Mouse (Mus musculus): ENCODE data around the gene Pate2. TPM values are rescaled to one million over a fixed set of nuclear protein-coding genes. Genes with fewer than 3 reads are reported as not detected.

The Pate2 gene
- polyA plus RNA-seq, 1 experiment: 0.13 TPM

GRCm38 (mm10) chr9:35529141-35529540 lies 40.9 kb upstream of the Pate2 start:
- no peaks in the 10 kb centered on the region for H3K4me1 ChIP-seq (ENCODE audit: control insufficient read depth, insufficient read depth, insufficient read length, low read length)
- no peaks in the 10 kb centered on the region for H3K36me3 ChIP-seq (ENCODE audit: control insufficient read depth, insufficient read depth, low read length)
- WGBS: 64% methylated on average over 3 of the region's 3 CpGs
- H3K27me3 ChIP-seq (ENCODE audit: control insufficient read depth, insufficient read depth, low read length): no peaks in the 10 kb centered on the region
- H3K4me3 ChIP-seq (ENCODE audit: low read depth, low read length): no peak overlapping the region
- H3K27ac ChIP-seq (ENCODE audit: insufficient read depth, low read depth, low read length): no peak overlapping the region
- TF ChIP-seq POLR2A (IDR thresholded peaks at IDR 0.05; ENCODE audit: low read depth, low read length) (no peak), CTCF (IDR thresholded peaks at IDR 0.05; ENCODE audit: extremely low read depth, insufficient read length, insufficient replicate concordance, low read depth, low read length) (no peak)

DNA sequence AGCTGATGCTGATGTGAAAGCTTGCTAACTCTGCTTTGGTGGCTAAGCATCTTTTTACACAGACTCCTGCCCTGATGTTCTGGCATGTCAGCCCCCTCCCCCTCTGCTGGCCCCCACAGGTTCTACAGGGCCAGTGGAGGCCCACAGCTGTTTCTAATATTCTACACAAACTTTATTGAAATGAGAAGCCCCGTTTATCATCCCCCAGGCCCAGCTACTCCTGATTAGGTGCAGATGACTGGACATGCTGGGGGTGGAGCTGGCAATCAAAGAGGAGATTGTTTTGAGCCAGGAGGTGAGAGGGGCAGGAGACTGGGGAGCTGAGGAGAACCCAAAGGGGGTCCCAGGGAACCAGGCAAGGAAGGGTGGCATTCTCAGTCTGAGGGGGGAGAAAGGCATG lies 40.3 kb upstream of the Pate2 start:
- TF ChIP-seq CTCF (IDR thresholded peaks at IDR 0.05; ENCODE audit: extremely low read depth, insufficient read length, insufficient replicate concordance, low read depth, low read length): no peak

GRCm38 (mm10) chr9:35533266-35533665 lies 36.8 kb upstream of the Pate2 start:
- Histone ChIP-seq H3K36me3 (ENCODE audit: control insufficient read depth, insufficient read depth, low read length) (no peaks in the 10 kb centered on the region), H3K27ac (ENCODE audit: insufficient read depth, low read depth, low read length) (no peak overlapping the region), H3K4me3 (ENCODE audit: low read depth, low read length) (no peak overlapping the region), H3K4me1 (ENCODE audit: control insufficient read depth, insufficient read depth, insufficient read length, low read length) (peaks cover 2% of the 10 kb centered on the region; the same call in 1 of the 2 replicates), H3K27me3 (ENCODE audit: control insufficient read depth, insufficient read depth, low read length) (no peaks in the 10 kb centered on the region)
- WGBS: 81% methylated on average over 9 of the region's 9 CpGs
- TF ChIP-seq CTCF (IDR thresholded peaks at IDR 0.05; ENCODE audit: extremely low read depth, insufficient read length, insufficient replicate concordance, low read depth, low read length) (no peak), POLR2A (IDR thresholded peaks at IDR 0.05; ENCODE audit: low read depth, low read length) (no peak)

More for the DNA sequence above, 40.3 kb upstream of the Pate2 start:
- H3K36me3 ChIP-seq (ENCODE audit: control insufficient read depth, insufficient read depth, low read length): no peaks in the 10 kb centered on the region
- 9% methylated on average over 1 of the region's 1 CpGs for WGBS
- no peak overlapping the region for H3K27ac ChIP-seq (ENCODE audit: insufficient read depth, low read depth, low read length)
- H3K27me3 ChIP-seq (ENCODE audit: control insufficient read depth, insufficient read depth, low read length): no peaks in the 10 kb centered on the region
- no peaks in the 10 kb centered on the region for H3K4me1 ChIP-seq (ENCODE audit: control insufficient read depth, insufficient read depth, insufficient read length, low read length)
- H3K4me3 ChIP-seq (ENCODE audit: low read depth, low read length): no peak overlapping the region

DNA sequence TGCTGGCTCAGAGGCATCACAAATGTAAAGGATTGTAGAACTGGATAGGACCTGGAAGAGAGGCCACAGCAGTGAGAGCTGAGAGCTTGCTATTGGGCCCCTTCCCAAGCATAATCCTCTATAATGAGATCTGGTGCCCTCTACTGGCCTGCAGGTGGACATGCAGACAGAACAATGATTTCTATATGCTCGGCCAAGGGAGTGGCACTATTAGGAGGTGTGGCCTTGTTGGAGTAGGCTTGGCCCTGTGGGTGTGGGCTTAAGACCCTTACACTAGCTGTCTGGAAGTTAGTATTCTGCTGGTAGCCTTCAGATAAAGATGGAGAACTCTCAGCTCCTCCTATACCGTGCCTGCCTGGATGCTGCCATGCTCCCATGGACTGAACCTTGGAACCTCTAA lies 35.0 kb upstream of the Pate2 start:
- WGBS: 6% methylated on average over 2 of the region's 2 CpGs
- no peaks in the 10 kb centered on the region for H3K36me3 ChIP-seq (ENCODE audit: control insufficient read depth, insufficient read depth, low read length)
- peaks cover 2% of the 10 kb centered on the region; the same call in 1 of the 2 replicates for H3K4me1 ChIP-seq (ENCODE audit: control insufficient read depth, insufficient read depth, insufficient read length, low read length)
- no peaks in the 10 kb centered on the region for H3K27me3 ChIP-seq (ENCODE audit: control insufficient read depth, insufficient read depth, low read length)
- H3K27ac ChIP-seq (ENCODE audit: insufficient read depth, low read depth, low read length): no peak overlapping the region
- TF ChIP-seq POLR2A (IDR thresholded peaks at IDR 0.05; ENCODE audit: low read depth, low read length) (no peak), CTCF (IDR thresholded peaks at IDR 0.05; ENCODE audit: extremely low read depth, insufficient read length, insufficient replicate concordance, low read depth, low read length) (peak; percentile 84; the same call in 1 of the 2 replicates)
- no peak overlapping the region for H3K4me3 ChIP-seq (ENCODE audit: low read depth, low read length)

- no peak for TF ChIP-seq POLR2A (IDR thresholded peaks at IDR 0.05; ENCODE audit: low read depth, low read length)
- TF ChIP-seq CTCF (IDR thresholded peaks at IDR 0.05; ENCODE audit: extremely low read depth, insufficient read length, insufficient replicate concordance, low read depth, low read length): no peak
- H3K4me3 ChIP-seq (ENCODE audit: low read depth, low read length): no peak overlapping the region
- H3K4me1 ChIP-seq (ENCODE audit: control insufficient read depth, insufficient read depth, insufficient read length, low read length): peaks cover 2% of the 10 kb centered on the region; the same call in 1 of the 2 replicates
- no peaks in the 10 kb centered on the region for H3K36me3 ChIP-seq (ENCODE audit: control insufficient read depth, insufficient read depth, low read length)
- 53% methylated on average over 4 of the region's 4 CpGs for WGBS
- no peak overlapping the region for H3K27ac ChIP-seq (ENCODE audit: insufficient read depth, low read depth, low read length)
- no peaks in the 10 kb centered on the region for H3K27me3 ChIP-seq (ENCODE audit: control insufficient read depth, insufficient read depth, low read length)
Measured at GRCm38 (mm10) chr9:35535876-35536275, 34.2 kb upstream of the Pate2 start.

DNA sequence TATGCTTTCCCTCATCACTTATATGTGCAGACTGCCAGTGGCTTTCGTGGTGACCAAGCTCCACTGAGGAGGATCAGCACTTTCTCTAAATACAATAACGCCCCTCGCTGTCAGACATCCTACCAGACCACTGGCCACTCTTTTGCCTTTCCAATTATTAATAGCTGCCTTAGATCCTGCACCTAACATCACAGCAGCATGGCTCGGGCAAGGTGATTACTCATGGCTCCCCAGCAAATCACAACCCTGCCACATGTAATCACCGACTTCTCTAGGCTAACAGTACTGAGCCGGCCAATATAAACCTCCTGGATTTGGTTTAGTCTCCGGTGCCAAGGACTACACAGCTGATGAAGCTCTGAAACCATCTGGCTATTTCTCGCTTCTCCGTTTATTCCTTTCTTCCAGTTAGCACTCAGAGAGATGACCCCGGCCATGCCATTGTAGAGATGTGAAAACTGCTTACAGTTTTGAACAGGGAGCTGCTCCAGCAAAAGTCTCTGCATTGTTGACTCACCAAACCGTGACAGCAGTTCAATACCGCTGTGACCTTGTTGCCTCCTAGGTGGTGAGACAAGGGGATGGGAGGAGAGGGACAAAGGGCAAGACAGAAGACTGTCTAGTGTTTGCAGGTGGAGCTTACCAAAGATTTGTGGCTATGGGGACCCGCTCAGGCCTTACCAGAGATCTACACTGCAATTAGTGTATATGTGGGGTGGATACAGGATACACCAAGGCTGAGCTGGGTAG lies 30.9 kb upstream of the Pate2 start:
- H3K4me1 ChIP-seq (ENCODE audit: control insufficient read depth, insufficient read depth, insufficient read length, low read length): peaks cover 2% of the 10 kb centered on the region; the same call in 1 of the 2 replicates
- H3K36me3 ChIP-seq (ENCODE audit: control insufficient read depth, insufficient read depth, low read length): no peaks in the 10 kb centered on the region
- WGBS: 75% methylated on average over 13 of the region's 13 CpGs
- no peak overlapping the region for H3K27ac ChIP-seq (ENCODE audit: insufficient read depth, low read depth, low read length)
- TF ChIP-seq CTCF (IDR thresholded peaks at IDR 0.05; ENCODE audit: extremely low read depth, insufficient read length, insufficient replicate concordance, low read depth, low read length): no peak
- TF ChIP-seq POLR2A (IDR thresholded peaks at IDR 0.05; ENCODE audit: low read depth, low read length): no peak
- no peaks in the 10 kb centered on the region for H3K27me3 ChIP-seq (ENCODE audit: control insufficient read depth, insufficient read depth, low read length)
- H3K4me3 ChIP-seq (ENCODE audit: low read depth, low read length): no peak overlapping the region

DNA sequence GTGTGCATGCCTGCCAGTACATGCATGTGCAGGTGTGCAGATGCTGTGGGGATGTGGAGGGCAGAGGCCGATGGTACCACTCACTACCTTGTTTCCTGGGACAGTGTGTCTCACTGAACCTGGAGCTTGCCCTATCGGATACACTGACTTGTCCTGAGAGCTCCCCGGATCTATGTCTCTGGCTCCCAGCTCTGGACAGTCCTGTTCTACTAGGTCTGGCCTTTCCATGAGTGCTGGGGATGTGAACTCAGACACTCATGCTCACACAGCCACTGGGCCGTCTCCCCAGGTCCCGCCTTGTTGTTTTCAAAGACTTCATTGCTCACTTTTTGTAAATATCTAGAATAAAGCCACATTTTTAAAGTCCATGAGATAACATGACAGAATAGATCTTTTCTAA lies 29.1 kb upstream of the Pate2 start:
- no peaks in the 10 kb centered on the region for H3K27me3 ChIP-seq (ENCODE audit: control insufficient read depth, insufficient read depth, low read length)

More for the DNA sequence above, 29.1 kb upstream of the Pate2 start:
- Histone ChIP-seq H3K4me1 (ENCODE audit: control insufficient read depth, insufficient read depth, insufficient read length, low read length) (no peaks in the 10 kb centered on the region), H3K36me3 (ENCODE audit: control insufficient read depth, insufficient read depth, low read length) (no peaks in the 10 kb centered on the region), H3K4me3 (ENCODE audit: low read depth, low read length) (no peak overlapping the region), H3K27ac (ENCODE audit: insufficient read depth, low read depth, low read length) (no peak overlapping the region)
- 85% methylated on average over 5 of the region's 5 CpGs for WGBS
- TF ChIP-seq POLR2A (IDR thresholded peaks at IDR 0.05; ENCODE audit: low read depth, low read length): no peak
- TF ChIP-seq CTCF (IDR thresholded peaks at IDR 0.05; ENCODE audit: extremely low read depth, insufficient read length, insufficient replicate concordance, low read depth, low read length): no peak
